ENCODE assay signal across 16 mouse cellular contexts in genomic region chr11:57652206-57652922, GRCm38 (mm10). TPM values are rescaled to one million over a fixed set of nuclear protein-coding genes. Genes with fewer than 3 reads are reported as not detected.
DNase-seq lines count a peak whose midpoint lies in the region; ATAC-seq lines count a peak whose summit lies in the region.
"Had no signal": no experiment of that assay in that cellular context is flagged by ENCODE, and none has a peak within 500 bp of the region (broad histone marks: within the 10 kb centered on the region; RNA-seq: fewer than 3 reads in every experiment).

No protein-coding gene starts in this region.

- intact Hi-C loops in gastrocnemius, postnatal 14 days (cut with DNase I; ENCODE audit: low total_unique reads): no loop called here

- H3K9ac ChIP-seq in midbrain, embryonic 15.5 days: no peak overlapping the region
- H3K9ac ChIP-seq in midbrain, embryonic 11.5 days (ENCODE audit: low read length): no peak overlapping the region
- no peak overlapping the region for H3K9ac ChIP-seq in intestine, embryonic 15.5 days
- H3K9ac ChIP-seq: embryonic facial prominence, embryonic 13.5 days; hindbrain, embryonic 13.5 days; limb, embryonic 15.5 days; neural tube, embryonic 13.5 days; stomach, embryonic 15.5 days had no signal

- no peak overlapping the region for H3K4me3 ChIP-seq in midbrain, embryonic 15.5 days
- no peak overlapping the region for H3K4me3 ChIP-seq in midbrain, embryonic 11.5 days (ENCODE audit: low read depth, low read length)
- no peak overlapping the region for H3K4me3 ChIP-seq in intestine, embryonic 15.5 days (replicated peaks)
- H3K4me3 ChIP-seq: embryonic facial prominence, embryonic 13.5 days; hindbrain, embryonic 13.5 days; limb, embryonic 15.5 days; neural tube, embryonic 13.5 days; stomach, embryonic 15.5 days had no signal

- H3K4me1 ChIP-seq in midbrain, embryonic 15.5 days: peaks cover 44% of the 10 kb centered on the region
- H3K4me1 ChIP-seq in midbrain, embryonic 11.5 days (ENCODE audit: control insufficient read depth, insufficient read depth, low read length): peaks cover 36% of the 10 kb centered on the region
- peaks cover 44% of the 10 kb centered on the region for H3K4me1 ChIP-seq in intestine, embryonic 15.5 days (replicated peaks)

- WGBS in midbrain, embryonic 15.5 days: 53% methylated on average over 23 of the region's 23 CpGs
- 52% methylated on average over 23 of the region's 23 CpGs for WGBS in midbrain, embryonic 11.5 days
- 88% methylated on average over 23 of the region's 23 CpGs for WGBS in intestine, embryonic 15.5 days

- no peaks in the 10 kb centered on the region for H3K36me3 ChIP-seq in midbrain, embryonic 15.5 days (replicated peaks)
- no peaks in the 10 kb centered on the region for H3K36me3 ChIP-seq in midbrain, embryonic 11.5 days (ENCODE audit: control insufficient read depth, insufficient read depth, low read length)
- no peaks in the 10 kb centered on the region for H3K36me3 ChIP-seq in intestine, embryonic 15.5 days
- H3K36me3 ChIP-seq: embryonic facial prominence, embryonic 13.5 days; hindbrain, embryonic 13.5 days; limb, embryonic 15.5 days; neural tube, embryonic 13.5 days; stomach, embryonic 15.5 days had no signal

- no peaks in the 10 kb centered on the region for H3K27me3 ChIP-seq in midbrain, embryonic 15.5 days (replicated peaks)
- H3K27me3 ChIP-seq in midbrain, embryonic 11.5 days (ENCODE audit: control insufficient read depth, insufficient read depth, low read length): no peaks in the 10 kb centered on the region
- H3K27me3 ChIP-seq in intestine, embryonic 15.5 days (replicated peaks): no peaks in the 10 kb centered on the region
- H3K27me3 ChIP-seq: embryonic facial prominence, embryonic 13.5 days; limb, embryonic 15.5 days; stomach, embryonic 15.5 days had no signal

- 0 out of 2 replicates have a peak, but pooled peaks have one; percentile 5 for ATAC-seq in midbrain, embryonic 15.5 days (replicated peaks)
- ATAC-seq in midbrain, embryonic 11.5 days (ENCODE audit: low FRiP score): no peak
- ATAC-seq in intestine, embryonic 15.5 days: no peak

- peak overlapping the region; percentile 28; the same call in 1 of the 2 replicates for H3K27ac ChIP-seq in midbrain, embryonic 15.5 days
- no peak overlapping the region for H3K27ac ChIP-seq in midbrain, embryonic 11.5 days (ENCODE audit: low read depth, low read length)
- H3K27ac ChIP-seq in intestine, embryonic 15.5 days: no peak overlapping the region
- H3K27ac ChIP-seq: hindbrain, embryonic 13.5 days; neural tube, embryonic 13.5 days had no signal

- DNase-seq in gastrocnemius, postnatal 25 days: peak; percentile 2
- DNase-seq in gastrocnemius, postnatal 14 days: no peak
- DNase-seq in midbrain, embryonic 11.5 days (ENCODE audit: low spot score, missing footprints): no peak
- peak; percentile 66 for DNase-seq in Muller cell, postnatal 12 days (ENCODE audit: inconsistent ontology term)
- peak; percentile 47 for DNase-seq in retina, adult 2 months (ENCODE audit: low read depth, low spot score)
- no peak for DNase-seq in frontal cortex, postnatal 14 days (ENCODE audit: low spot score in 2 of 2)
- DNase-seq: B cell, adult 2 months; kidney, adult 2 months; lung, postnatal 36 days had no signal

- no peak overlapping the region for H3K4me2 ChIP-seq in midbrain, embryonic 15.5 days
- no peak overlapping the region for H3K4me2 ChIP-seq in midbrain, embryonic 11.5 days
- H3K4me2 ChIP-seq in intestine, embryonic 15.5 days (replicated peaks): no peak overlapping the region
- H3K4me2 ChIP-seq: hindbrain, embryonic 13.5 days; limb, embryonic 15.5 days; neural tube, embryonic 13.5 days had no signal

- H3K9me3 ChIP-seq in midbrain, embryonic 15.5 days: no peaks in the 10 kb centered on the region
- H3K9me3 ChIP-seq in midbrain, embryonic 11.5 days (ENCODE audit: control insufficient read depth, low read length): no peaks in the 10 kb centered on the region
- no peaks in the 10 kb centered on the region for H3K9me3 ChIP-seq in intestine, embryonic 15.5 days
- H3K9me3 ChIP-seq: embryonic facial prominence, embryonic 13.5 days; hindbrain, embryonic 13.5 days; limb, embryonic 15.5 days; neural tube, embryonic 13.5 days; stomach, embryonic 15.5 days had no signal

RNA-seq across cellular contexts. Expression of gene Galnt10, which starts 7.1 kb away (rescaled TPM):
- 1 to 10 TPM; 6.0 to 7.5 TPM for total RNA-seq in gastrocnemius, postnatal 25 days (2021)
- 10 to 100 TPM; 11.3 to 12.4 TPM for total RNA-seq in gastrocnemius, postnatal 14 days (2021)
- 16.4 and 16.5 TPM in 2 replicates for polyA plus RNA-seq in midbrain, embryonic 15.5 days (2015; fragmentation: Nextera tagmentation; extraction: Ambion mirVana)
- polyA plus RNA-seq in midbrain, embryonic 11.5 days (2014; fragmentation: Nextera tagmentation; extraction: Ambion mirVana): 12.1 and 13.9 TPM in 2 replicates
- polyA plus RNA-seq in intestine, embryonic 15.5 days (2015; fragmentation: Nextera tagmentation; extraction: Ambion mirVana): 19.3 and 20.3 TPM in 2 replicates

Comparison
In these comparisons a context has a peak if more than half of its experiments do, and no peak if none do; other contexts are left out.
1. DNase-seq: peak in gastrocnemius, postnatal 25 days (single experiment), Muller cell, postnatal 12 days (single experiment) and retina, adult 2 months (single experiment); none in gastrocnemius, postnatal 14 days (single experiment), midbrain, embryonic 11.5 days (single experiment) and frontal cortex, postnatal 14 days (0 of 2).